Mouse (Mus musculus) Patski (cell line): ENCODE measurements around the gene Zfp780b. TPM values are rescaled to one million over a fixed set of nuclear protein-coding genes. Genes with fewer than 3 reads are reported as not detected.
"Not testable (repeated sequence)": the region's sequence is repeated elsewhere in the genome, so short reads cannot be mapped to it uniquely, and the experiment has no call there.

Experiments
- ATAC-seq: fragments of 100-300 bp; one replicate; pipeline ENCODE4 v1.8.0; 2021
- CTCF ChIA-PET: fragments of 350-600 bp; sonication (Branson Sonifier 250); formaldehyde crosslinking; loops from one replicate; lab custom pipeline; 2022; ENCODE audit warnings: inconsistent platforms; lab: Charles Lee
- POLR2A ChIA-PET: fragments of 350-600 bp; sonication (Branson Sonifier 250); formaldehyde crosslinking; loops from one replicate; lab custom pipeline; 2022; ENCODE audit warnings: antibody characterized with exemption, inconsistent platforms; lab: Charles Lee
- DNase-seq: peaks from one replicate; pipeline ENCODE4 v3.0.0-alpha.2; 2011; ENCODE audit warnings: low read depth, low spot score
- H3K27me3 ChIP-seq: fragments of 371-371 bp; one replicate; pipeline ENCODE4 v1.5.1; 2021
- CTCF ChIP-seq: fragments of 100-300 bp; IDR thresholded peaks from one replicate; pipeline ENCODE4 v1.5.1; 2021
- in situ Hi-C: fragments of 300-500 bp; cut with MboI; formaldehyde crosslinking; loops from 3 replicates; pipeline ENCODE4 v1.11.1; 2018; ENCODE audit warnings: low pct_unique_long_range_greater_than_20kb, mixed read lengths
- polyA plus RNA-seq: library from polyadenylated mRNA; unstranded; gene quantifications from one replicate; pipeline ENCODE4 v1.2.3, GENCODE M21; 2021

Zfp780b gene
- polyA plus RNA-seq, 1 experiment from 2014 or later: 9.2 TPM

- H3K27me3 ChIP-seq: no peaks in the 10 kb centered on the region
- TF ChIP-seq CTCF: no peak
- DNase-seq (no peak), ATAC-seq (peak; percentile 78)
- CTCF ChIA-PET: interaction anchor here (1.4 kb wide), 1 partner anchor 14 kb away, joined by 3 read pairs; no protein-coding TSS in a partner anchor
- POLR2A ChIA-PET: interaction anchor here (0.7 kb wide), 1 partner anchor 69 kb away, joined by 4 read pairs; no protein-coding TSS in a partner anchor
- in situ Hi-C loops: no loop called here
Observed at GRCm38 (mm10) chr7:27928818-27929695, 49.9 kb downstream of the Zfp780b start, which contains the start of gene Zfp974. TSS of gene Zfp974 (minus strand) at chr7:27929460.

DNA sequence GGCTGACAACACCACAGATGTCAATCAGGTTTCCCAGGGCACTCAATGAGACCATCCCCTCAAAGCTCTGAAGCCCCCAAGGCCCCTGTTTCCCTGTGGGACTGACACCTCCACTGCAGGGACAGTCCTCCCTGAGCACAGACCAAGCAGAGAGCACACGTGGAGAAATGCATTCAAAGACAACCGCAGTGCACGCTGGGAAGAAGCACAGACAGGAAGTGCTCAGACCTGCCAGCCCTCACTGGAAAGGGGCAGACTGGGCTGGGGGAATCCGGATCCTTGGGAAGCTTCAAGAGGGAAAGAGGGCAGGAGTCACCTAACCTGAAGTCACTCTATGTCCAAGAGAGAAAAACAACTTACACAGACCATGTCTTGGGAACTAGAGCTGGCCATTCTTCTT lies 51.9 kb downstream of the Zfp780b start:
- POLR2A ChIA-PET, H3K27me3 ChIP-seq, in situ Hi-C loops, ATAC-seq, CTCF ChIA-PET, DNase-seq: not testable (repeated sequence)

DNA sequence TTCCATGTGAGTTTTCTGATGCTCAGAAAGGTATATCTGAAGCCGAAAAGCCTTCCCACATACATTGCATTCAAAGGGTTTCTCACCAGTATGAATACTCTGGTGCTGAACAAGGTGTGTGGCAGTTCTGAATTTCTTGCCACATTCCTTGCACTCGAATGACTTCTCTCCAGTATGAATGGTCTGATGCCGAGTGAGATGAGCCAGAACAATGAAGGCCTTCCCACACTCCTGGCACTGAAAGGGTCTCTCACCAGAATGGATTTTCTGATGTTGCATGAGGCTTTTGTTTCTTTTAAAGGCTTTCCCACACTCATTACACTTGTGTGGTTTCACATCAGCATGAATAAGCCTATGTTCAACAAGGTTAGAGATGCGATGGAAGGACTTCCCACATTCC lies 68.0 kb downstream of the Zfp780b start:
- in situ Hi-C loops, ATAC-seq, CTCF ChIA-PET, POLR2A ChIA-PET, H3K27me3 ChIP-seq, DNase-seq: not testable (repeated sequence)

Other genes starting within 250 kb of the Zfp780b start
- 13.1 TPM for gene Zfp60, start 247.8 kb downstream of the Zfp780b start, polyA plus RNA-seq
- gene Zfp626, start 172.0 kb downstream of the Zfp780b start, polyA plus RNA-seq: 4.2 TPM
- gene Zfp59, start 140.6 kb downstream of the Zfp780b start, polyA plus RNA-seq: 5.4 TPM
- gene Zfp607a, start 121.6 kb downstream of the Zfp780b start, polyA plus RNA-seq: 2.7 TPM
- 8.1 TPM for gene Zfp974, start 49.7 kb downstream of the Zfp780b start, polyA plus RNA-seq
- 3.0 TPM for gene Zfp850, start 34.9 kb upstream of the Zfp780b start, polyA plus RNA-seq
- gene Psmc4, start 70.9 kb upstream of the Zfp780b start, polyA plus RNA-seq: 176 TPM
- 1.6 TPM for gene Fcgbp, start 92.1 kb upstream of the Zfp780b start, polyA plus RNA-seq
- gene 9530053A07Rik, start 150.3 kb upstream of the Zfp780b start, polyA plus RNA-seq: 0.77 TPM
- gene Fbl, start 190.5 kb upstream of the Zfp780b start, polyA plus RNA-seq: 134 TPM
- 26.5 TPM for gene Dyrk1b, start 200.3 kb upstream of the Zfp780b start, polyA plus RNA-seq